Mouse (Mus musculus): ENCODE data around the gene Olfr362. TPM values are rescaled to one million over a fixed set of nuclear protein-coding genes. Genes with fewer than 3 reads are reported as not detected.
"Not testable (repeated sequence)": the region's sequence is repeated elsewhere in the genome, so short reads cannot be mapped to it uniquely, and the experiment has no call there.

Gene Olfr362
- not detected for total RNA-seq (2021)
- long read RNA-seq, experiment 1, result 0 reads
- long read RNA-seq, experiment 2, result 0 reads

- no peak for DNase-seq
Measured at GRCm38 (mm10) chr2:37117810-37118209, at the start of gene Olfr362. Olfr362 (minus strand) TSS chr2:37117910.

- DNase-seq, result no peak
Measured at GRCm38 (mm10) chr2:37139022-37139421, 21.3 kb upstream of the Olfr362 start, which contains the start of gene Olfr364-ps1. Olfr364-ps1 (plus strand) TSS chr2:37139322.

- not testable (repeated sequence) for DNase-seq
Measured at GRCm38 (mm10) chr2:37089190-37089589, 28.5 kb downstream of the Olfr362 start, which contains the start of gene Olfr361. Olfr361 (minus strand) TSS chr2:37089290.

GRCm38 (mm10) chr2:37065446-37065845 lies 52.3 kb downstream of the Olfr362 start, which contains the start of gene Olfr360:
Olfr360 (plus strand) TSS chr2:37065746.
- no peak for DNase-seq

Other genes starting within 250 kb of the Olfr362 start
- gene Olfr352, start 249.4 kb downstream of the Olfr362 start, total RNA-seq (2021), result not detected
- gene Olfr353, start 225.0 kb downstream of the Olfr362 start, total RNA-seq (2021), result not detected
- not detected for gene Olfr354, start 212.2 kb downstream of the Olfr362 start, total RNA-seq (2021)
- gene Olfr355, start 189.0 kb downstream of the Olfr362 start, total RNA-seq (2021), result not detected
- not detected for gene Olfr356, start 180.8 kb downstream of the Olfr362 start, total RNA-seq (2021)
- gene Olfr357, start 124.1 kb downstream of the Olfr362 start, total RNA-seq (2021), result not detected
- gene Olfr358, start 108.6 kb downstream of the Olfr362 start, total RNA-seq (2021), result not detected
- gene Olfr360, start 52.2 kb downstream of the Olfr362 start, total RNA-seq (2021), result not detected
- gene Olfr361, start 28.6 kb downstream of the Olfr362 start, total RNA-seq (2021), result not detected
- not detected for gene Olfr364-ps1, start 21.4 kb upstream of the Olfr362 start, total RNA-seq (2021)
- not detected for gene Olfr365, start 70.3 kb upstream of the Olfr362 start, total RNA-seq (2021)
- gene Olfr366, start 93.7 kb upstream of the Olfr362 start, total RNA-seq (2021), result not detected
- not detected for gene Olfr368, start 208.6 kb upstream of the Olfr362 start, total RNA-seq (2021)
- gene Pdcl, start 241.4 kb upstream of the Olfr362 start, total RNA-seq (2021), result 10 to 100 TPM; 21.6 to 26.2 TPM